Mouse (Mus musculus) limb, embryonic 14.5 days (tissue): ENCODE results near the gene Fgfr2. TPM values are rescaled to one million over a fixed set of nuclear protein-coding genes. Genes with fewer than 3 reads are reported as not detected.

ENCODE experiments used
- ATAC-seq: fragments of 200-750 bp; cut with Nextera tagmentation; 2 replicates; pipeline ENCODE4 v1.8.0; 2017; ENCODE audit warnings: low read depth, moderate number of reproducible peaks, moderate TSS enrichment; ENCODE audit not compliant: low FRiP score
- DNase-seq: peaks from one replicate; pipeline ENCODE4 v3.0.0-alpha.2; 2015; ENCODE audit warnings: low spot score
- H3K27ac ChIP-seq: fragments of 300-500 bp; sonication (generic); replicated peaks from 2 replicates; pipeline ENCODE4 v1.5.1; 2014; ENCODE audit warnings: low read depth, mild to moderate bottlenecking, low read length, moderate library complexity, mixed read lengths
- H3K27me3 ChIP-seq: fragments of 300-500 bp; sonication (generic); 2 replicates; pipeline ENCODE4 v1.6.1; 2014; ENCODE audit warnings: low read length, mixed read lengths; ENCODE audit not compliant: control insufficient read depth, insufficient read depth
- H3K36me3 ChIP-seq: fragments of 300-500 bp; sonication (generic); 2 replicates; pipeline ENCODE4 v1.6.1; 2014; ENCODE audit warnings: mild to moderate bottlenecking, low read length, moderate library complexity, mixed read lengths; ENCODE audit not compliant: control insufficient read depth, insufficient read depth
- H3K4me1 ChIP-seq: fragments of 300-500 bp; sonication (generic); 2 replicates; pipeline ENCODE4 v1.6.1; 2014; ENCODE audit warnings: antibody characterized with exemption, low read length, mixed read lengths; ENCODE audit not compliant: control insufficient read depth, insufficient read depth
- H3K4me2 ChIP-seq: fragments of 300-500 bp; sonication (generic); replicated peaks from 2 replicates; pipeline ENCODE4 v1.6.1; 2014; ENCODE audit warnings: low read depth, mild to moderate bottlenecking, low read length, moderate library complexity; ENCODE audit not compliant: severe bottlenecking
- H3K4me3 ChIP-seq: fragments of 300-500 bp; sonication (generic); replicated peaks from 2 replicates; pipeline ENCODE4 v1.5.1; 2014; ENCODE audit warnings: low read length
- H3K9ac ChIP-seq: fragments of 300-500 bp; sonication (generic); 2 replicates; pipeline ENCODE4 v1.6.1; 2014; ENCODE audit warnings: mild to moderate bottlenecking, low read depth, low read length, moderate library complexity; ENCODE audit not compliant: severe bottlenecking
- H3K9me3 ChIP-seq: fragments of 300-500 bp; sonication (generic); 2 replicates; pipeline ENCODE4 v1.6.1; 2016; ENCODE audit warnings: low read length; ENCODE audit not compliant: control insufficient read depth
- POLR2A ChIP-seq: fragments of 200-500 bp; IDR thresholded peaks from 2 replicates; pipeline ENCODE4 v1.8.0; 2012; ENCODE audit warnings: inconsistent platforms, mild to moderate bottlenecking, moderate library complexity, borderline replicate concordance; ENCODE audit not compliant: insufficient read depth, insufficient read length; ENCODE audit errors: extremely low read depth
- WGBS: fragments of 180-500 bp; shearing (Covaris S2); extraction: QIAGEN DNeasy Blood & Tissue Kit; methylation state at CpG from one replicate; pipeline ENCODE4 v1.1.7; 2014; 5-methylcytosine and 5-hydroxymethylcytosine counted together
- polyA plus RNA-seq, 2 experiments: library from polyadenylated mRNA; depleted of rRNA in 1 of 2; stranded (reverse) in 1 of 2; unstranded in 1 of 2; fragments of >200 nt; fragmentation: Nextera tagmentation in 1 of 2; extraction: Ambion mirVana in 1 of 2; gene quantifications; 2 replicates each; pipeline versions ENCODE4 v1.2.1 to v1.2.3; 2012 to 2014

Gene Fgfr2
- polyA plus RNA-seq, 2 experiments = 131 to 133 TPM

- no peaks in the 10 kb centered on the region for H3K9me3 ChIP-seq
- ATAC-seq = no peak
- H3K4me2 ChIP-seq = no peak overlapping the region
- no peak for DNase-seq
- no peaks in the 10 kb centered on the region for H3K4me1 ChIP-seq
- peaks cover 24% of the 10 kb centered on the region for H3K36me3 ChIP-seq
- TF ChIP-seq POLR2A = no peak
- WGBS = 63% methylated on average over 9 of the region's 9 CpGs
- no peaks in the 10 kb centered on the region for H3K27me3 ChIP-seq
- H3K4me3 ChIP-seq = no peak overlapping the region
- H3K9ac ChIP-seq = no peak overlapping the region
- H3K27ac ChIP-seq = no peak overlapping the region
These were observed 2228.1 kb downstream of the Fgfr2 start for GRCm38 (mm10) chr7:130894931-130895617.

- H3K4me2 ChIP-seq = no peak overlapping the region
- no peaks in the 10 kb centered on the region for H3K4me1 ChIP-seq
- no peak overlapping the region for H3K4me3 ChIP-seq
- WGBS = 43% methylated on average over 6 of the region's 6 CpGs
- no peak for TF ChIP-seq POLR2A
- H3K9me3 ChIP-seq = no peaks in the 10 kb centered on the region
- no peaks in the 10 kb centered on the region for H3K27me3 ChIP-seq
- H3K9ac ChIP-seq = no peak overlapping the region
- DNase-seq (no peak), ATAC-seq (no peak)
- peaks cover 23% of the 10 kb centered on the region for H3K36me3 ChIP-seq
- H3K27ac ChIP-seq = no peak overlapping the region
These were observed 2230.2 kb downstream of the Fgfr2 start for GRCm38 (mm10) chr7:130892973-130893372.

GRCm38 (mm10) chr7:130890871-130891270, 2232.3 kb downstream of the Fgfr2 start:
- 19% methylated on average over 2 of the region's 2 CpGs for WGBS
- H3K4me2 ChIP-seq = no peak overlapping the region
- no peak for TF ChIP-seq POLR2A
- no peak overlapping the region for H3K4me3 ChIP-seq
- no peak for DNase-seq
- H3K36me3 ChIP-seq = peaks cover 29% of the 10 kb centered on the region
- ATAC-seq = no peak
- H3K27ac ChIP-seq = no peak overlapping the region
- H3K9ac ChIP-seq = no peak overlapping the region
- no peaks in the 10 kb centered on the region for H3K4me1 ChIP-seq
- H3K27me3 ChIP-seq = no peaks in the 10 kb centered on the region
- H3K9me3 ChIP-seq = no peaks in the 10 kb centered on the region

- no peak overlapping the region for H3K4me2 ChIP-seq
- H3K27ac ChIP-seq = no peak overlapping the region
- ATAC-seq = no peak
- H3K9ac ChIP-seq = no peak overlapping the region
- no peak for DNase-seq
- no peak overlapping the region for H3K4me3 ChIP-seq
- TF ChIP-seq POLR2A = no peak
- H3K27me3 ChIP-seq = no peaks in the 10 kb centered on the region
- H3K4me1 ChIP-seq = no peaks in the 10 kb centered on the region
- H3K36me3 ChIP-seq = peaks cover 27% of the 10 kb centered on the region
- WGBS = 54% methylated on average over 3 of the region's 3 CpGs
- H3K9me3 ChIP-seq = no peaks in the 10 kb centered on the region
These were observed 2235.2 kb downstream of the Fgfr2 start for GRCm38 (mm10) chr7:130887946-130888345.

- H3K4me1 ChIP-seq = no peaks in the 10 kb centered on the region
- no peak overlapping the region for H3K4me2 ChIP-seq
- DNase-seq = no peak
- H3K4me3 ChIP-seq = no peak overlapping the region
- no peak overlapping the region for H3K27ac ChIP-seq
- peaks cover 29% of the 10 kb centered on the region for H3K36me3 ChIP-seq
- no peak for ATAC-seq
- H3K9ac ChIP-seq = no peak overlapping the region
- H3K27me3 ChIP-seq = no peaks in the 10 kb centered on the region
- WGBS = 80% methylated on average over 3 of the region's 3 CpGs
- TF ChIP-seq POLR2A = no peak
- no peaks in the 10 kb centered on the region for H3K9me3 ChIP-seq
These were observed 2236.9 kb downstream of the Fgfr2 start for GRCm38 (mm10) chr7:130886246-130886645.

GRCm38 (mm10) chr7:130884161-130884560, 2239.0 kb downstream of the Fgfr2 start:
- no peaks in the 10 kb centered on the region for H3K27me3 ChIP-seq
- 91% methylated on average over 2 of the region's 2 CpGs for WGBS
- no peaks in the 10 kb centered on the region for H3K9me3 ChIP-seq

More at GRCm38 (mm10) chr7:130884161-130884560, 2239.0 kb downstream of the Fgfr2 start:
- DNase-seq (no peak), ATAC-seq (no peak)
- H3K4me3 ChIP-seq = no peak overlapping the region
- H3K27ac ChIP-seq = no peak overlapping the region
- no peak for TF ChIP-seq POLR2A
- H3K9ac ChIP-seq = no peak overlapping the region
- no peaks in the 10 kb centered on the region for H3K4me1 ChIP-seq
- no peak overlapping the region for H3K4me2 ChIP-seq
- peaks cover 25% of the 10 kb centered on the region for H3K36me3 ChIP-seq
